Mouse (Mus musculus) adrenal gland, adult 8-10 months (tissue): ENCODE data around the gene Arl3. TPM values are rescaled to one million over a fixed set of nuclear protein-coding genes. Genes with fewer than 3 reads are reported as not detected.
A peak's percentile ranks its signal among the peaks of the same experiment; 100 is the strongest.
"Not testable (repeated sequence)": the region's sequence is repeated elsewhere in the genome, so short reads cannot be mapped to it uniquely, and the experiment has no call there.

Experiments
- DNase-seq: peaks from one replicate; pipeline ENCODE4 v3.0.0; 2022
- total RNA-seq, 4 experiments: library from RNA; stranded (reverse); gene quantifications; 2 replicates each; pipeline ENCODE4 v1.2.4; 2022

Gene Arl3
- total RNA-seq, 4 experiments from 2014 or later: 39.0 to 81.8 (median 61.0) TPM

- peak; percentile 67 for DNase-seq
Observed at GRCm38 (mm10) chr19:46587823-46588508, 15.0 kb upstream of the Arl3 start.

GRCm38 (mm10) chr19:46575196-46575595, 2.2 kb upstream of the Arl3 start:
- no peak for DNase-seq

- DNase-seq: no peak
Observed at GRCm38 (mm10) chr19:46573990-46574389, 992 bp upstream of the Arl3 start.

GRCm38 (mm10) chr19:46572548-46572947, 450 bp downstream of the Arl3 start:
- no peak for DNase-seq

GRCm38 (mm10) chr19:46571878-46572244, 1.1 kb downstream of the Arl3 start:
- no peak for DNase-seq

- not testable (repeated sequence) for DNase-seq
Observed at GRCm38 (mm10) chr19:46571211-46571877, 1.7 kb downstream of the Arl3 start.

GRCm38 (mm10) chr19:46564043-46564462, 8.9 kb downstream of the Arl3 start:
- no peak for DNase-seq

GRCm38 (mm10) chr19:46563603-46564002, 9.4 kb downstream of the Arl3 start:
- DNase-seq: no peak

- DNase-seq: no peak
Observed at GRCm38 (mm10) chr19:46562581-46563515, 10.2 kb downstream of the Arl3 start.

- peak; percentile 45 for DNase-seq
Observed at GRCm38 (mm10) chr19:46562132-46562531, 10.9 kb downstream of the Arl3 start.

GRCm38 (mm10) chr19:46558631-46559030, 14.4 kb downstream of the Arl3 start:
- DNase-seq: no peak

- DNase-seq: no peak
Observed at GRCm38 (mm10) chr19:46558009-46558408, 15.0 kb downstream of the Arl3 start.

GRCm38 (mm10) chr19:46553541-46553955, 19.4 kb downstream of the Arl3 start:
- DNase-seq: no peak

- no peak for DNase-seq
Observed at GRCm38 (mm10) chr19:46552496-46552895, 20.5 kb downstream of the Arl3 start.

- DNase-seq: no peak
Observed at GRCm38 (mm10) chr19:46550385-46550784, 22.6 kb downstream of the Arl3 start.

- DNase-seq: no peak
Observed at GRCm38 (mm10) chr19:46548110-46548509, 24.9 kb downstream of the Arl3 start.

GRCm38 (mm10) chr19:46547565-46547964, 25.4 kb downstream of the Arl3 start:
- DNase-seq: no peak

- no peak for DNase-seq
Observed at GRCm38 (mm10) chr19:46542750-46543149, 30.2 kb downstream of the Arl3 start.

GRCm38 (mm10) chr19:46538213-46538612, 34.8 kb downstream of the Arl3 start:
- no peak for DNase-seq

- DNase-seq: no peak
Observed at GRCm38 (mm10) chr19:46537357-46537756, 35.6 kb downstream of the Arl3 start.

GRCm38 (mm10) chr19:46534542-46535098, 38.4 kb downstream of the Arl3 start:
- no peak for DNase-seq

- no peak for DNase-seq
Observed at GRCm38 (mm10) chr19:46533525-46533924, 39.5 kb downstream of the Arl3 start.

GRCm38 (mm10) chr19:46533066-46533465, 39.9 kb downstream of the Arl3 start:
- DNase-seq: no peak
